Mouse (Mus musculus) kidney, postnatal 10 days (tissue): ENCODE measurements around the gene Ebi3.
"Not testable (repeated sequence)": the region's sequence is repeated elsewhere in the genome, so short reads cannot be mapped to it uniquely, and the experiment has no call there.

Source experiments
- DNase-seq: peaks from one replicate; pipeline ENCODE4 v3.0.0; 2021; ENCODE audit warnings: mixed read lengths

Gene Ebi3

GRCm38 (mm10) chr17:55952447-55953027, at the start of gene Ebi3:
TSS of gene Ebi3 (plus strand) at chr17:55952640.
- DNase-seq = no peak

- DNase-seq = no peak
These were observed 49.4 kb upstream of the Ebi3 start for GRCm38 (mm10) chr17:55903087-55903486.

GRCm38 (mm10) chr17:55903687-55904086, 48.8 kb upstream of the Ebi3 start:
- DNase-seq = peak; percentile 10

GRCm38 (mm10) chr17:55904131-55904530, 48.3 kb upstream of the Ebi3 start:
- no peak for DNase-seq

- DNase-seq = no peak
These were observed 45.8 kb upstream of the Ebi3 start for GRCm38 (mm10) chr17:55906669-55907068.

GRCm38 (mm10) chr17:55931553-55932502, 20.6 kb upstream of the Ebi3 start:
- peak; percentile 79 for DNase-seq

- no peak for DNase-seq
These were observed 19.8 kb upstream of the Ebi3 start for GRCm38 (mm10) chr17:55932635-55933034.

GRCm38 (mm10) chr17:55933191-55933590, 19.2 kb upstream of the Ebi3 start:
- no peak for DNase-seq

GRCm38 (mm10) chr17:55944387-55944865, 8.0 kb upstream of the Ebi3 start:
- DNase-seq = not testable (repeated sequence)

- DNase-seq = peak; percentile 95
These were observed 7.4 kb upstream of the Ebi3 start for GRCm38 (mm10) chr17:55944866-55945682.

- no peak for DNase-seq
These were observed 6.7 kb upstream of the Ebi3 start for GRCm38 (mm10) chr17:55945696-55946095.

GRCm38 (mm10) chr17:55948647-55949046, 3.8 kb upstream of the Ebi3 start:
- no peak for DNase-seq

- no peak for DNase-seq
These were observed 3.0 kb upstream of the Ebi3 start, which contains the start of gene Zfp119b for GRCm38 (mm10) chr17:55949400-55949799. TSS of gene Zfp119b (minus strand) at chr17:55949500.

GRCm38 (mm10) chr17:55950601-55951000, 1.8 kb upstream of the Ebi3 start:
- DNase-seq = no peak

GRCm38 (mm10) chr17:55952041-55952440, 399 bp upstream of the Ebi3 start:
- DNase-seq = no peak

- DNase-seq = no peak
These were observed 1.3 kb downstream of the Ebi3 start for GRCm38 (mm10) chr17:55953751-55954150.

GRCm38 (mm10) chr17:55954229-55954628, 1.8 kb downstream of the Ebi3 start:
- no peak for DNase-seq

GRCm38 (mm10) chr17:55956129-55956528, 3.7 kb downstream of the Ebi3 start:
- DNase-seq = peak; percentile 88

GRCm38 (mm10) chr17:55956591-55956990, 4.2 kb downstream of the Ebi3 start:
- DNase-seq = no peak

- peak; percentile 89 for DNase-seq
These were observed 4.7 kb downstream of the Ebi3 start for GRCm38 (mm10) chr17:55957168-55957567.

GRCm38 (mm10) chr17:55957726-55958583, 5.5 kb downstream of the Ebi3 start:
- DNase-seq = no peak

- DNase-seq = no peak
These were observed 6.1 kb downstream of the Ebi3 start for GRCm38 (mm10) chr17:55958584-55958886.
